9 mouse cellular contexts compared by ENCODE assay signal in genomic region chr8:87960061-87960749, GRCm38 (mm10). TPM values are rescaled to one million over a fixed set of nuclear protein-coding genes. Genes with fewer than 3 reads are reported as not detected.
DNase-seq lines count a peak whose midpoint lies in the region; ATAC-seq and TF ChIP-seq lines count a peak whose summit lies in the region.
"Had no signal": no experiment of that assay in that cellular context is flagged by ENCODE, and none has a peak within 500 bp of the region (broad histone marks: within the 10 kb centered on the region; RNA-seq: fewer than 3 reads in every experiment).

No protein-coding gene starts in this region.

- TF ChIP-seq EP300 in ES-Bruce4 (IDR thresholded peaks at IDR 0.05; ENCODE audit: insufficient read depth, low read depth, low read length) = no peak
- TF ChIP-seq EP300 in liver, postnatal 0 days (IDR thresholded peaks at IDR 0.05; ENCODE audit: low read depth) = no peak

- peak; percentile 82 for DNase-seq in cerebellum, adult 8-10 months
- DNase-seq in heart, postnatal 36 days = peak; percentile 73 to 83
- peak; percentile 62 to 68 for DNase-seq in layer of hippocampus, adult 2 months (ENCODE audit: low spot score in 2 of 2)
- peak; percentile 57 for DNase-seq in liver, postnatal 0 days
- peak; percentile 74 for DNase-seq in ovary, adult 18-20 months (ENCODE audit: low spot score)
- DNase-seq in urinary bladder, postnatal 4 days (ENCODE audit: low spot score in 2 of 2) = peak; percentile 77 to 83

- H3K4me2 ChIP-seq in liver, postnatal 0 days (ENCODE audit: low read depth, low read length) = peak overlapping the region; percentile 80

- ATAC-seq in frontal cortex, adult (ENCODE audit: low TSS enrichment) = peak; percentile 69
- peak; percentile 57; the same call in 1 of the 2 replicates for ATAC-seq in liver, postnatal 0 days
- ATAC-seq: Patski had no signal

- H3K27ac ChIP-seq in ES-Bruce4 (ENCODE audit: insufficient read depth, low read length) = no peak overlapping the region
- peak overlapping the region; percentile 92 for H3K27ac ChIP-seq in layer of hippocampus, adult 2 months
- peak overlapping the region; percentile 23 for H3K27ac ChIP-seq in liver, postnatal 0 days (ENCODE audit: low read depth)

- no peaks in the 10 kb centered on the region for H3K36me3 ChIP-seq in ES-Bruce4 (ENCODE audit: control insufficient read depth, insufficient read depth, low read length, poor library complexity, severe bottlenecking)
- H3K36me3 ChIP-seq in liver, postnatal 0 days (replicated peaks; ENCODE audit: insufficient read depth, low read length) = no peaks in the 10 kb centered on the region

- intact Hi-C loops in heart, postnatal 36 days (cut with DNase I) = loop anchor here (2.0 to 5.0 kb wide), 3 partner anchors 51 to 243 kb away; no protein-coding TSS in a partner anchor

- under 1% methylated on average over 46 of the region's 76 CpGs for WGBS in liver, postnatal 0 days (ENCODE audit: insufficient replicate concordance)

- no peaks in the 10 kb centered on the region for H3K4me1 ChIP-seq in ES-Bruce4 (ENCODE audit: control insufficient read depth, insufficient read depth, low read length)
- peaks cover 9% of the 10 kb centered on the region; the same call in 1 of the 2 replicates for H3K4me1 ChIP-seq in liver, postnatal 0 days (ENCODE audit: insufficient read depth)

- peaks cover 5% of the 10 kb centered on the region; the same call in 1 of the 2 replicates for H3K27me3 ChIP-seq in ES-Bruce4 (ENCODE audit: control insufficient read depth, insufficient read depth, low read length, poor library complexity, severe bottlenecking)
- H3K27me3 ChIP-seq in liver, postnatal 0 days (ENCODE audit: insufficient read depth, low read length) = peaks cover 83% of the 10 kb centered on the region

- TF ChIP-seq CTCF in ES-Bruce4 (IDR thresholded peaks at IDR 0.05; ENCODE audit: low read depth, low read length) = peak; percentile 19
- TF ChIP-seq CTCF in layer of hippocampus, adult 2 months (conservative IDR thresholded peaks at IDR 0.05) = peak; percentile 64
- peak; percentile 51 for TF ChIP-seq CTCF in liver, postnatal 0 days (IDR thresholded peaks at IDR 0.05; ENCODE audit: low read depth)

- TF ChIP-seq POLR2A in ES-Bruce4 (IDR thresholded peaks at IDR 0.05; ENCODE audit: insufficient read depth, low read length) = no peak

- H3K4me3 ChIP-seq in ES-Bruce4 (ENCODE audit: low read depth, low read length) = peak overlapping the region; percentile 84
- H3K4me3 ChIP-seq in layer of hippocampus, adult 2 months = peak overlapping the region; percentile 78
- H3K4me3 ChIP-seq in liver, postnatal 0 days (ENCODE audit: low read depth, low read length) = peak overlapping the region; percentile 57

- peak overlapping the region; percentile 100 for H3K9ac ChIP-seq in ES-Bruce4 (ENCODE audit: low read depth, poor library complexity, severe bottlenecking)
- peak overlapping the region; percentile 13; the same call in 1 of the 2 replicates for H3K9ac ChIP-seq in liver, postnatal 0 days (replicated peaks)

- no peaks in the 10 kb centered on the region for H3K9me3 ChIP-seq in ES-Bruce4 (replicated peaks; ENCODE audit: control insufficient read depth, insufficient read depth, low read length, poor library complexity, severe bottlenecking)
- H3K9me3 ChIP-seq in liver, postnatal 0 days (ENCODE audit: low read length) = no peaks in the 10 kb centered on the region

RNA-seq across cellular contexts. Expression of gene Zfp423, which starts 0.8 kb away (rescaled TPM):
- 11.3 and 14.4 TPM in 2 replicates for polyA plus RNA-seq in ES-Bruce4 (2011; ENCODE audit: insufficient read depth, insufficient read length, low read depth, missing spikeins)
- total RNA-seq in heart, postnatal 36 days (2021) = 1 to 10 TPM; 3.8 to 5.1 TPM
- total RNA-seq in layer of hippocampus, adult 2 months (2021) = 10 to 100 TPM; 24.0 to 26.6 TPM
- 0.31 and 0.36 TPM in 2 replicates for polyA plus RNA-seq in liver, postnatal 0 days (2015; fragmentation: Nextera tagmentation; extraction: Ambion mirVana)

Comparison
In these comparisons a context has a peak if more than half of its experiments do, and no peak if none do; other contexts are left out.
1. RNA of gene Zfp423, which starts 0.8 kb away (total RNA-seq): 24.0 to 26.6 TPM in layer of hippocampus, adult 2 months; 3.8 to 5.1 TPM in heart, postnatal 36 days; every median in the first group is over 4 times any median in the second.
2. Peak in every context shown above with its lines, with median percentiles within 50 percentile points of each other: H3K4me3 ChIP-seq, CTCF ChIP-seq and DNase-seq.